Mouse (Mus musculus): ENCODE measurements at regions not wholly inside any gene's neighbourhood (a gene's known extent, or its start where the extent isn't known, plus 50 kb on each side); places are given as distances from the start of the nearest gene placed in this dataset.

DNA sequence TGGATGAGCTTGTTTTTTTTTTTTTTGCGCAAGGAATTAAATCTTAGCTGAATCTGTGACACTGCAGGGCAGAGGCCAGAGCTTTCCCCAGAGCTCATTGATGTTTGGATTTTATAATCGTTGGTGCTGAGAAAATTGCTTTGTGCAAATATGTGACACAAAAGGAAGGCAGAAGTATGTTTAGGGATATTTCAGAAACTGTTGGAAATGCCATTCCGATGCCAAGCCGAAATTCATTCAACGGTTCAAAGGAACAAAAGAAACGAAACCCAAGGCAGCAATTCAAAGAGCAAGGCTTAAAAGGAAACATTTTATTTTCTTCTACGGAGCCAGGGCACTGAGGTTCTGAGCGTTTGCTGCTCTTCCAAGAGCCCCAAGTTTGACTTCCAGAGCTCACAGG lies 302.2 kb downstream of the 1500009L16Rik start:
- no peak for DNase-seq (ENCODE audit: low spot score)

DNA sequence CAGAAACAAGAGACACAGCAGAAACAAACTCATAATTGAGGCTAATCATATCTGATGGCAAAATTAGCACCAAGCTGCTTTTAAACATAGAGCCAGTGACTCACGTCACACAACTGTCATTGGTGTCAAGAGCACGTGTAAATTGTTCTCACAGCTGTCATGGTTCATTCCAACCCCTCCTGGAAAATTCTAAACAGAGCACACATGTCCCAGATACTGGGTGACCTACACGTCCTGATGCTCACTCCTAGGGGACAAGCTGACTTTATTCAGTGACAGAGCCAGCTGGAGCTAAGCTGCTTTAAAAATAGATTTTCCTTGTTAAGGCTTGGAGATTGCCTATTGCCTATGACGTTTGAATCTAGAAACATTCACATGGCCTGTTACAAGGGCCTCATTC lies 304.1 kb downstream of the 1500009L16Rik start:
- DNase-seq (ENCODE audit: low spot score), result no peak

GRCm38 (mm10) chr10:84036131-84036877 lies 313.6 kb downstream of the 1500009L16Rik start:
- DNase-seq (ENCODE audit: low spot score), result no peak

GRCm38 (mm10) chr10:84048706-84049105 lies 326.0 kb downstream of the 1500009L16Rik start:
- DNase-seq (ENCODE audit: low spot score), result no peak

- DNase-seq (ENCODE audit: low spot score), result no peak
Observed at GRCm38 (mm10) chr10:84052696-84053095, 330.0 kb downstream of the 1500009L16Rik start.

DNA sequence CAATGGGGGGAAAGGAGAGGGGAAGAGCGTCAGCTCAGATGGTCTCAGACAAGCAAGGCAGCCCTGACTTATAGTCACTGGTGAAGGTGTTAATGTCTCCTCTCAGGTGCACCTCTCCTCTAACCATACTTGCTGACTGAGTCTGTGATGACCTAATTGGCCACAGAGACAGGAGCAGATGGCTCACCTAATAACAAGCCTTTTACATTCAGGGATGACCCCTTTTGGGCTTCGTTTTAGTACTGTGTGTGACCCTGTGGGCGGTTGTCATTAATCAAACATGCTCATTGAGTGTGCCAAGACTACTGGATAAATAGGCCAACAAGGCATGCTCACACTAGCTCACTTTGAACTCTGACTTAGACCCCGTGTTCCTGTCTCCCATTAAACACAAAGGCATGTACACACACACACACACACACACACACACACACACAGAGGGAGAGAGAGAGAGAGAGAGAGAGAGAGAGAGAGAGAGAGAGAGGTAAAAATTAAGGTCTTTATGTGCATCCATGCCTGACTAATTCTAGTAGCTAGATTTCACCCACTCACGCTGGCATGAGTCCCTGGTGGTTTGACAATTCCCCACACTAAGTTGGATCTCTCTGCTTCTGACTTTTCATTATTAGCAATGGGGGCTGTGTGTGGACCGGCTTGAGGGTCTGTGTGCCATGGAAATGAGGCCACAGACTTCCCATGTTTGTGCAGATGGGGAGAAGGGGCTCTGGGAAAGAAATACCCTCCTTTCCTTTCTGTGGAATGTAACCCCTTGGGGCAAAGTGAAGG lies 332.1 kb downstream of the 1500009L16Rik start:
- DNase-seq (ENCODE audit: low spot score), result peak; percentile 45

DNA sequence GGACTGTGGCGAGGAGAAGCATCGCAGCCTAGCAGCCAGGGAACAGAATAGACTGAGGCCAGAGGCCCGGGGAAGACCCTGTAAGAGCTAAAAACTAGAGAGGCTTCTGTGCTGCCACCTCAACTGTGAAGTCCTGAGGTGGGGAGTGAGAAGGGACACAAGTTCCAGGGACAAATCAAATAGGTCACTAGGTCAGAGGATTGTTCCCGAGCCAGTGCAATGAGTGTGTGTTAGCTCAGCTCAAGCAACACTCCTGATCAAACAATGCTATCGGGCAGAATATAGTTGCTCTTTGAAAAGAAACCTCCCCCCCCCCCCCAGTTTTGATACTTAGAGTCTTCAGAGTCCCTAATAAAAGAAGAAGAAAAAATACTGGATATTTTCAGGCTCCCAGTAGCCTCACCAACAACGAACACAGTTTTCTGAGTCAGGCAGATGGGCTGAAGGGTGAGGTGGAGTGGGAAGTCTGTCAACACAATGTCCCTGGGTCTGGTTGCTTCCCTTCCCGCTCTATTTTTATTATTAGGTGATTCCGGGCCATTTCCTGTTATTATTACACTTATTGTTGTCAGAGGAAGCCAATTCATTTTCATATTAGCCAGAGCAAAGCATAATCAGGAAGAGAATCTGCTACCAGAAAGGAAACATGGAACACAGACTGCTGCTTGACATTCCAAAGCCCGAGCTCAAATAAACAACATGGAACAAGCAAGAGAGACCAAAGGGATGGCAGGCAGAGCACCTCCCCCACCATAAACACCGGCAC lies 332.9 kb downstream of the 1500009L16Rik start:
- no peak for DNase-seq (ENCODE audit: low spot score)

DNA sequence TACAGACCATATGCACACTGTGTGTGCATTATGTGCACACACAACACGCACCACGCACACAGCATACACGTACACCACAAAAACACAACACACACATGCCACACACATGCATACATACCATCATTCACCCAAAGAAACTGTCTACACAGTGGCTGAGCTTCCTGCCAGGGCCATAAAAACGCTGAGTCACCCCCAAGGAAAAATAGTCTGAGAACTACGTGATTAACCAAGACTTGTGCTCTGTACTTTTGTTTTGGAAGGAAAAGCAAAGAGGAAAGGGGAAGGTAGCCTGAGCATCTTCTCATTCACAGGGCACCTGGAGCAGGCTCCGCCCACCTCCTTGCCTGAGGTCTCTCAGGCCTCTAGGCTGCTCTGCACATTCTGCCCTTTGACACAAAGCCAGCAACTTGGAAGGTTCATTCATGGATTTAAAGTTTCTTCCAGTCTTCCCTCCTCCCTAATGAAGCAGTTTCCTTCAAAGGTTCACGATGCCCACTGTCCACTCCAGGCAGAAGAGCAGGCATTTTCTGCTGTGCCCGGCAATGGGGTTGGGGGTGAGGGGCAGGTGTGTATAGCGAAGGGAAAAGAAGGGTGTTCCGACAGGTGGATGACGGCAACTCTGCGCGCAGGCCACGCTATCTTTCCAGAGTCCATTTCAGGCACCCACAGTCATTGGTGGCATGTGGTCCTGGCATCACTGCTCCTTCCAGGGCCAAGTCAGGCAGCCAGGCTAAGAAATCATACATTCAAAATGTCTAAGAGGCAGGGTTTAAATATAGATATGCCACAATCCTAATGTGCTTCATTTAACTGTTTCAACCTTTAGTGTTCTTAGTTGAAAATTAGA lies 333.9 kb downstream of the 1500009L16Rik start:
- DNase-seq (ENCODE audit: low spot score), result no peak

DNA sequence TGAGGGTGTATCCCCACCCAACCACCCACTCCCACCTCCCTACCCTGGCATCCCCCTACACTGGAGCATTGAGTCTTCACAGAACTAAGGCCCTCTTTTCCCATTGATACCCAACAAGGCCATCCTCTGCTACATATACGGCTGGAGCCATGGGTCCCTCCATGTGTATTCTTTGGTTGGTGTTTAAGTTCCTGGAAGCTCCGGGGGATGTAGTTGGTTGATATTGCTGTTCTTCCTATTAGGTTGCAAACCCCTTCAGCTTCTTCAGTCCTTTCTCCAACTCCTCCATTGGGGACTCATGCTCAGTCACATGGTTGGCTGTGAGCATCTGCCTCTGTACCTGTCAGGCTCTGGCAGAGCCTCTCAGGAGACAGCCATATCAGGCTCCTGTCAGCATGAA lies 335.6 kb downstream of the 1500009L16Rik start:
- DNase-seq (ENCODE audit: low spot score), result no peak

DNA sequence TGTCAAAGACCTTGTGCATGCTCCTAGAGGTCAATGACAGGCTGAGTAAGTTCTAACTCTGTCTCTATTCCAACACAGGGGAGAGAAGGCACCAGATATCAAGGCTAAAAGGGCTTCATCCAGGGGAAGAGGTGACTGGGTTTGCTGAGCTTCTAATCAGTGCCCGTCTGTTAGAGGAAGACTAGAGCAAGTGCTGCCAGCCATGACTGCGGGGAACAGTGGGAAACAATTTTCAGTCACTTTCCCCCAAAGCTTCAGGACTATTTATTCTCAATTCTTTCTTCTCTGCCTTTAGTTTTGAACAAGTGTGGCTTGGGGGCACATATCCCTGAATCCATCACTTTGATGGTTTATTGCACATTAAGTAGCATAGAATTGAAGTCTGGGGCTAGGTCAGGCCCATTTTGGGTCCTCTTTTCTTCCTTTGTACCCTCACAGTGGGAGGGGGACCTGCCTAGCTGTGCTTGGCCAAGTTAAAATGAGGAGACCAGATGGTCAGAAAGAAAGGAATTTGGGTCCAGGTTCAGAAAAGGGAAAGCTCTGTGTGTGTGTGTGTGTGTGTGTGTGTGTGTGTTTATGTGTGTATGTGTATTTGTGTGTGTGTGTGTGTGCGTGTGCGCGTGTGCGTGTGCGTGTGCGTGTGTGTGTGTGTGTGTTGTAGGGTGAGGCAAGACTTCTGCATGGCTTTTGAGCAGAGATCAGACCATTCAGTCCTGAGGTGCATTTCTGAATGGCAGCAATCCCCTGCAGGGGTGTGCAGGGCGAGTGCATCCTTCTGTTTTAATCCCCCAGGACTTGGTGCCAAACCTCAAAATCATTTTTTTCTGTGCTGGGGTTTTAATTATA lies 337.2 kb downstream of the 1500009L16Rik start:
- no peak for DNase-seq (ENCODE audit: low spot score)

DNA sequence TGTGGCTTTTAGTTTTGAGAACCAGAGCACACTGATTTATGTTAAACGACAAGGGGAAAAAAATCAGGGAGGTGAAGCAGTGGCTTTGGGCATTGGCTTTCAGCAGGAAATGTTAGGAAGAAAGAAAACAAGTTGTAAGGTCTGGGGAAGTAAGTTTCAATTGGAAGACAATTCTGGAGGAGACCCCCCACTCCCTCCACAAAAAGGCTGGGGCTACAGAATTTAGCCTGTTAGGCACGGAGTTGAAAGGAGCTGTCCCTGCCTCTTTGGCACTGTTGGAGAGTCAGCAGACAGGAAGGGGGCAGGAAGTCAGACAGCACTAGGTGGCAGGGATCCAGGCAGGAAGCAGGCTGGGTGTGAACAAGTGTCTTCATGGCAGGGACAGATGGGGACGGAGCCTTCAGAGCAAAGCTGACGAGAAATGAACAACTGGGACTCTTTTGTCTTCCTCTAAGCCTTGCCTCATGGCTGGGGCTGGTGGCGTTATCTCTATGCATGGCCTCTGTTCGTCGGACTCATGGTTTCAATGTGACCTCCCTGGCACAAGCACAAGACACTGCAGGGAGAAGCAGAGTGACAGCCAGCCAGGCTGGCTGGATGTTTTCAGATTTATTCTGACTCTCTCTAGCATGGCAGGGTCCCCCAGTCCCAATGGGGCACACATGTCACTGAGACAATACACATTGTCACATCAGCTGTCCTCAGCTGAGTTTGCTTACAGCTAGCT lies 338.0 kb downstream of the 1500009L16Rik start:
- DNase-seq (ENCODE audit: low spot score), result peak; percentile 75

GRCm38 (mm10) chr10:84067052-84067650 lies 344.5 kb downstream of the 1500009L16Rik start:
- DNase-seq (ENCODE audit: low spot score), result no peak

GRCm38 (mm10) chr10:84069806-84070205 lies 347.1 kb downstream of the 1500009L16Rik start:
- DNase-seq (ENCODE audit: low spot score), result no peak

- no peak for DNase-seq (ENCODE audit: low spot score)
Observed at GRCm38 (mm10) chr10:84072866-84073483, 350.3 kb downstream of the 1500009L16Rik start.

DNA sequence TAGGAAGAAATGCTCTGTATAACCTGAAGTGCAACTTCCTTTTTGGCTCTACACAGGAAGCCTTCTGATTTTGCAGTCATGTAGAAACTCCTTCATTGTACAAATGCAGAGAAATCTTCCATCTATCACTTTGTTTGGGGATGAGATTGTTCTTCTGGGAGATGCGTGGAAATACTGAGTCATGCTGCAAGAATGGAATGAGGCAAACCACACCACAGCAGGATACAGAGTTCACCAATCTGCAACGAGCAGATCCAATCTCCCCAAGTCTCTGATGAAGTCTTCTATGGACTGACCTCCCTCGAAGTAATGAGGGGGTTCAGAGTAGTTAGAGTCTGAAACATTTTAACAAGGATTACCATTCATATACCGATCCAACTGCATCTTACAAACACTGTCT lies 352.9 kb downstream of the 1500009L16Rik start:
- no peak for DNase-seq (ENCODE audit: low spot score)

DNA sequence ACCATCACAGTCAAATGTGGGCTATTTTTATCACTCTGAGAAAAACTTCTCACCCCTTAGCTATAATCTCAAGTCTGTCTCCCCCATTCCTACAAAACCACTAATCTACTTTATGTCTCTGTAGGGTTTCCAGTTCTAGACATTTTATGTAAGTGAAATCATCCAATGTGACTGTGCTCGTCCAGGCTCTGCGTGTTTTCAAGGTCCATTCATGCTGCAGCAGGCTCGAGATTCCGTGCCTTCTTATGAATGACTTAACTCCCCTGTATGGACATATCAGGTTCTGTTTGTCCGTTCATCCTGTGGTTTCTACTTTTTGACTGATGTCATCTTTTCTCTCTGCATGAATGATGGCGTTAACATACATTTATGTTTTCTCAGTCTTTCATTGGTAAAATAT lies 357.6 kb downstream of the 1500009L16Rik start:
- DNase-seq (ENCODE audit: low spot score), result no peak

GRCm38 (mm10) chr10:84081673-84082072 lies 358.7 kb downstream of the Nuak1 start:
- no peak for DNase-seq (ENCODE audit: low spot score)

- DNase-seq (ENCODE audit: low spot score), result no peak
Observed at GRCm38 (mm10) chr10:84087528-84087927, 352.9 kb downstream of the Nuak1 start.

- DNase-seq (ENCODE audit: low spot score), result no peak
Observed at GRCm38 (mm10) chr10:84087929-84088328, 352.5 kb downstream of the Nuak1 start.

Measured in layer of hippocampus, adult 9-10 months (tissue).